Mouse (Mus musculus) hindbrain, embryonic 12.5 days (tissue): ENCODE results near the gene Myl6b. TPM values are rescaled to one million over a fixed set of nuclear protein-coding genes. Genes with fewer than 3 reads are reported as not detected.
A peak's percentile ranks its signal among the peaks of the same experiment; 100 is the strongest.

Source experiments
- ATAC-seq: fragments of 200-750 bp; cut with Nextera tagmentation; 2 replicates; pipeline ENCODE4 v1.8.0; 2017; ENCODE audit warnings: moderate TSS enrichment; ENCODE audit not compliant: low FRiP score
- H3K27ac ChIP-seq: fragments of 300-500 bp; sonication (generic); 2 replicates; pipeline ENCODE4 v1.5.1; 2016; ENCODE audit warnings: mild to moderate bottlenecking
- H3K27me3 ChIP-seq: fragments of 300-500 bp; sonication (generic); 2 replicates; pipeline ENCODE4 v1.6.1; 2016; ENCODE audit warnings: mild to moderate bottlenecking
- H3K36me3 ChIP-seq: fragments of 300-500 bp; sonication (generic); 2 replicates; pipeline ENCODE4 v1.6.1; 2016; ENCODE audit warnings: mild to moderate bottlenecking
- H3K4me1 ChIP-seq: fragments of 300-500 bp; sonication (generic); 2 replicates; pipeline ENCODE4 v1.6.1; 2016
- H3K4me2 ChIP-seq: fragments of 300-500 bp; sonication (generic); replicated peaks from 2 replicates; pipeline ENCODE4 v1.6.1; 2016; ENCODE audit warnings: mild to moderate bottlenecking
- H3K4me3 ChIP-seq: fragments of 300-500 bp; sonication (generic); 2 replicates; pipeline ENCODE4 v1.5.1; 2016; ENCODE audit warnings: mild to moderate bottlenecking
- H3K9ac ChIP-seq: fragments of 300-500 bp; sonication (generic); 2 replicates; pipeline ENCODE4 v1.6.1; 2016; ENCODE audit warnings: mild to moderate bottlenecking, moderate library complexity
- H3K9me3 ChIP-seq: fragments of 300-500 bp; sonication (generic); replicated peaks from 2 replicates; pipeline ENCODE4 v1.6.1; 2016; ENCODE audit warnings: mild to moderate bottlenecking
- WGBS: fragments of 180-500 bp; shearing (Covaris S2); methylation state at CpG from one replicate; pipeline ENCODE4 v1.1.7; 2016; 5-methylcytosine and 5-hydroxymethylcytosine counted together
- microRNA-seq: library from miRNA; unstranded; fragments of <30 nt; microRNA quantifications from one replicate; pipeline ENCODE4, GENCODE M21; 2017
- polyA plus RNA-seq: library from polyadenylated mRNA; unstranded; fragments of >200 nt; fragmentation: Nextera tagmentation; extraction: Ambion mirVana; gene quantifications from 2 replicates; pipeline ENCODE4 v1.2.1, GENCODE M21; 2016

Gene Myl6b
- polyA plus RNA-seq, 1 experiment from 2014 or later, result 2.9 TPM

GRCm38 (mm10) chr10:128455280-128455679 is 43.2 kb downstream of the Myl6b start:
- no peaks in the 10 kb centered on the region for H3K27me3 ChIP-seq
- no peak overlapping the region for H3K4me3 ChIP-seq
- 0 out of 2 replicates have a peak overlapping the region, but pooled peaks have one; percentile 31 for H3K4me2 ChIP-seq
- no peak overlapping the region for H3K9ac ChIP-seq
- ATAC-seq, result no peak
- no peak overlapping the region for H3K27ac ChIP-seq
- H3K4me1 ChIP-seq, result peaks cover 2% of the 10 kb centered on the region
- no peaks in the 10 kb centered on the region for H3K9me3 ChIP-seq
- H3K36me3 ChIP-seq, result no peaks in the 10 kb centered on the region
- WGBS, result 5% methylated on average over 6 of the region's 6 CpGs

GRCm38 (mm10) chr10:128454471-128454870 is 44.0 kb downstream of the Myl6b start:
- H3K4me3 ChIP-seq, result no peak overlapping the region
- no peaks in the 10 kb centered on the region for H3K9me3 ChIP-seq
- WGBS, result 82% methylated on average over 3 of the region's 3 CpGs
- H3K27ac ChIP-seq, result no peak overlapping the region
- H3K27me3 ChIP-seq, result no peaks in the 10 kb centered on the region
- H3K9ac ChIP-seq, result no peak overlapping the region
- no peaks in the 10 kb centered on the region for H3K36me3 ChIP-seq
- no peak for ATAC-seq
- no peak overlapping the region for H3K4me2 ChIP-seq
- H3K4me1 ChIP-seq, result no peaks in the 10 kb centered on the region

- no peaks in the 10 kb centered on the region for H3K4me1 ChIP-seq
- no peaks in the 10 kb centered on the region for H3K36me3 ChIP-seq
- H3K27me3 ChIP-seq, result no peaks in the 10 kb centered on the region
- WGBS, result 82% methylated on average over 6 of the region's 6 CpGs
- H3K27ac ChIP-seq, result no peak overlapping the region
- H3K4me2 ChIP-seq, result no peak overlapping the region
- no peak overlapping the region for H3K9ac ChIP-seq
- H3K4me3 ChIP-seq, result no peak overlapping the region
- H3K9me3 ChIP-seq, result no peaks in the 10 kb centered on the region
- no peak for ATAC-seq
Measured at GRCm38 (mm10) chr10:128451014-128451413, 47.5 kb downstream of the Myl6b start.

- WGBS, result 90% methylated on average over 4 of the region's 4 CpGs
- Histone ChIP-seq H3K27ac (no peak overlapping the region), H3K9ac (no peak overlapping the region), H3K4me2 (no peak overlapping the region), H3K9me3 (no peaks in the 10 kb centered on the region), H3K4me3 (no peak overlapping the region), H3K36me3 (peaks cover 10% of the 10 kb centered on the region), H3K4me1 (no peaks in the 10 kb centered on the region), H3K27me3 (no peaks in the 10 kb centered on the region)
- ATAC-seq, result no peak
Measured at GRCm38 (mm10) chr10:128445407-128445806, 53.1 kb downstream of the Myl6b start.

GRCm38 (mm10) chr10:128444354-128444753 is 54.1 kb downstream of the Myl6b start:
- Histone ChIP-seq H3K27me3 (no peaks in the 10 kb centered on the region), H3K4me1 (no peaks in the 10 kb centered on the region), H3K36me3 (peaks cover 21% of the 10 kb centered on the region), H3K9me3 (no peaks in the 10 kb centered on the region), H3K9ac (no peak overlapping the region), H3K27ac (no peak overlapping the region), H3K4me2 (no peak overlapping the region), H3K4me3 (no peak overlapping the region)
- no peak for ATAC-seq
- 73% methylated on average over 6 of the region's 6 CpGs for WGBS

Small RNA genes lying within 50 kb of the gene (microRNA-seq; reads per million reads assigned to microRNA genes)
- not detected for gene Mir6916
- not detected for gene Mir8105

Other genes with a start within 250 kb of the Myl6b start
- gene Apon, start 244.6 kb downstream of the Myl6b start, polyA plus RNA-seq, result 0.34 and 0.40 TPM in 2 replicates
- not detected in 2 replicates for gene Apof, start 230.0 kb downstream of the Myl6b start, polyA plus RNA-seq
- 23.1 and 26.5 TPM in 2 replicates for gene Stat2, start 228.1 kb downstream of the Myl6b start, polyA plus RNA-seq
- gene Il23a, start 199.9 kb downstream of the Myl6b start, polyA plus RNA-seq, result 0.22 TPM in 1 of 2 replicates, not detected in the other
- gene Pan2, start 195.3 kb downstream of the Myl6b start, polyA plus RNA-seq, result 33.5 and 34.1 TPM in 2 replicates
- gene Cnpy2, start 176.2 kb downstream of the Myl6b start, polyA plus RNA-seq, result 242 and 244 TPM in 2 replicates
- 207 and 208 TPM in 2 replicates for gene Cs, start 161.0 kb downstream of the Myl6b start, polyA plus RNA-seq
- 31.7 and 32.8 TPM in 2 replicates for gene Coq10a, start 129.7 kb downstream of the Myl6b start, polyA plus RNA-seq
- 13.6 and 13.7 TPM in 2 replicates for gene Ankrd52, start 121.6 kb downstream of the Myl6b start, polyA plus RNA-seq
- 0.43 TPM in 1 of 2 replicates, not detected in the other for gene Slc39a5, start 97.5 kb downstream of the Myl6b start, polyA plus RNA-seq
- gene Nabp2, start 87.2 kb downstream of the Myl6b start, polyA plus RNA-seq, result 102 and 104 TPM in 2 replicates
- gene Rnf41, start 87.0 kb downstream of the Myl6b start, polyA plus RNA-seq, result 60.8 and 61.4 TPM in 2 replicates
- 195 and 215 TPM in 2 replicates for gene Smarcc2, start 39.4 kb downstream of the Myl6b start, polyA plus RNA-seq
- 836 and 860 TPM in 2 replicates for gene Myl6, start 4.5 kb downstream of the Myl6b start, polyA plus RNA-seq
- 28.9 and 30.9 TPM in 2 replicates for gene Esyt1, start 27.2 kb upstream of the Myl6b start, polyA plus RNA-seq
- gene Zc3h10, start 49.1 kb upstream of the Myl6b start, polyA plus RNA-seq, result 20.8 TPM in 2 replicates
- gene Rpl41, start 50.6 kb upstream of the Myl6b start, polyA plus RNA-seq, result 2,172 and 2,716 TPM in 2 replicates
- 140 and 143 TPM in 2 replicates for gene Pa2g4, start 67.3 kb upstream of the Myl6b start, polyA plus RNA-seq
- gene Erbb3, start 91.0 kb upstream of the Myl6b start, polyA plus RNA-seq, result 9.8 and 11.7 TPM in 2 replicates
- 418 and 515 TPM in 2 replicates for gene Rps26, start 128.1 kb upstream of the Myl6b start, polyA plus RNA-seq
- 8.7 and 9.8 TPM in 2 replicates for gene Ikzf4, start 147.3 kb upstream of the Myl6b start, polyA plus RNA-seq
- gene Suox, start 175.4 kb upstream of the Myl6b start, polyA plus RNA-seq, result 15.1 and 16.4 TPM in 2 replicates
- gene Rab5b, start 197.6 kb upstream of the Myl6b start, polyA plus RNA-seq, result 96.2 and 103 TPM in 2 replicates
- 3.5 and 6.0 TPM in 2 replicates for gene Pmel, start 205.5 kb upstream of the Myl6b start, polyA plus RNA-seq
- 74.5 and 75.3 TPM in 2 replicates for gene Cdk2, start 206.3 kb upstream of the Myl6b start, polyA plus RNA-seq
- gene Dgka, start 246.2 kb upstream of the Myl6b start, polyA plus RNA-seq, result 6.9 and 7.3 TPM in 2 replicates
- gene Pym1, start 249.2 kb upstream of the Myl6b start, polyA plus RNA-seq, result 46.3 and 48.5 TPM in 2 replicates